Mouse (Mus musculus) embryonic fibroblast, embryonic 13.5 days (primary cell): ENCODE results near the gene Cldn11.

ENCODE experiments used
- CTCF ChIP-seq: IDR thresholded peaks from 2 replicates; pipeline ENCODE4 v1.5.1; 2011; ENCODE audit warnings: mild to moderate bottlenecking, control low read depth, low read length, moderate library complexity, borderline replicate concordance; ENCODE audit not compliant: insufficient read depth
- POLR2A ChIP-seq: IDR thresholded peaks from 2 replicates; pipeline ENCODE4 v1.6.1; 2011; ENCODE audit warnings: low read depth, mild to moderate bottlenecking, control low read depth, low read length, moderate library complexity

- TF ChIP-seq POLR2A (no peak), CTCF (no peak)
Measured at GRCm38 (mm10) chr3:31134696-31135095, 15.0 kb upstream of the Cldn11 start.
